Mouse (Mus musculus) kidney, postnatal 36 days (tissue): ENCODE data around the gene Xpo4.

Experiments
- DNase-seq, 2 experiments: peaks; one replicate each; pipeline ENCODE4 v3.0.0; 2021 to 2022; ENCODE audit warnings: mixed read lengths in 2 of 2

The Xpo4 gene

GRCm38 (mm10) chr14:57606663-57607365 is 58.4 kb downstream of the Xpo4 start:
- no peak for DNase-seq

DNA sequence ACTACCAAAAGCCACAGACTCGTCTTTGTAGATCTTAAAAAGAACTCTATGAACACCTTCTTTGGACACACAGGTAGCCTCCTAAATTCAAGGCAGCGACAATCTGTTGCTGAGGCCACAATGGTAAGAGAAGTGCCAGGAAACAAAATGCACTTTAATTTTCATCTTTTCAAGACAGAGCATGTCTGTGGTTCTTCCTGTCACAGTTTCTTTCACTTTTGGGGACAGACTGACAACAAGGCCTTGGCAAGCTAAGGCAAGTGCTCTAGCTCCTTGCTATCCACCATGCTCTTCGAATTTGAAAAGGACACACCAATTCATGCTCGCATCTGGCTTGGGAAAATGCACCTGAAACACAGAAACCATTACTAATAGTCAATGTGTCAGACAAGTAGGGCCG is 72.0 kb downstream of the Xpo4 start:
- no peak for DNase-seq

GRCm38 (mm10) chr14:57591830-57592229 is 73.4 kb downstream of the Xpo4 start:
- DNase-seq = no peak

DNA sequence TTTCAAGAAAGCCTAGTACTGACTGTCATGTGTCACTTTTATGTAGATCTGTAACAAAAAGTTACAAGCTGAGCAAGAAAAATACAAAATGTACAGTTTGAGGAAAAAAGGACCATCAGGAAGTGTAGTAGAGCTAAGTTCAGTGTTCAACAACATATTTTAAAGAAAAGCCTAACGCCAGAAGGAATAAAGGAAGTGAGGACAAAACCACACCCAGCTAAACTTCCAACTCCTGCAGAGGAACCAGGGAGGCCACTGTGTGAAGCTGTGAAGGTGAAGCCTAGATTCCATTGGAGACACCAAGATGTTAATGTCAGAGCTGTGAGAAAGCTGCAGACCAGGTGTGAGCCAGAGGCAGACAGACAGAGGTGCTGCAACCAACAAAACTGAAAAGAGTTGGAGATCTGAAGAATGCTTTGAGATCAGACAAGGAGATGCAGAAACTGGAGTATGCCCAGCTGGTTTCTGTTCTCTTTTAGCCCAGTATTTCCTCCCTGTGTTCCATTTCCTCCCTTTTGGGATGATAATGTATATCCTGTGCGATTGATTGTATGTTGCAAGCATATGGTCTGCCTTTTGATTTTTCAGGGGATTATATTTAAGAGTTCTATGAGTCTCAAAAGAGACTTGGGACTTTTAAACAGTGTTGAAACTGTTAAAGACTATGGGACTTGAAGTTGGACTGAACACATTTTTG is 88.7 kb downstream of the Xpo4 start:
- DNase-seq = no peak

DNA sequence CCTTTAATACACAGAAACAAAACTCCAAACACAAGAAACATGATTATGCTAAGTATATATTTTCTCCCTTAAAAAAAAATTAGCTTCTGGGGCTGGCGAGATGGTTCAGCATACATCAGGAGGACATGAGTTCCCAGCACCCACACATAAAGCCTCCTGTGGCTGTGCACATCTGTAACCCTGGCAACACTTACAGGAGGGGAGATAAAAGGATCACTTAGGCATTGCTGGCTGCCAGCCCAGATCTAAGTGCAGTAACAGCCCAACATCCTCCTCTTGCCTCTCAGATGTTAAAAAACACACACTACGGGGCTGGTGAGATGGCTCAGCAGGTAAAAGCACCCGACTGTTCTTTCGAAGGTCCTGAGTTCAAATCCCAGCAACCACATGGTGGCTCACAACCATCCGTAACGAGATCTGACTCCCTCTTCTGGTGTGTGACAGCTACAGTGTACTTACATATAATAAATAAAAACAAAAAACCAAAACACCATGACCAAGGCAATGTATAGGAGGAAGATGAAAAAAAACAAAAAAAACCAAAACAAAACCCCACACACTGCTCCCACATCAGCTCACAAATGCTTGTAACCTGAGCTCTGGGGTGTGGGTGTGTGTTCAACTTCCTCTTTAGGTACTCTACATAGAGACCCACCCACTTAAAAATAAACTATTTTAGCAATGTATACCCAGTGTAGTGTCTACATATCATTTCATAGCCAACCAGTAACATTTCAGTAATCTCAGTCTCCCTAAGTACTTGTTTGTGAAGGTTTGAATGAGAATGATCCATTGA is 90.2 kb downstream of the Xpo4 start:
- DNase-seq = no peak

DNA sequence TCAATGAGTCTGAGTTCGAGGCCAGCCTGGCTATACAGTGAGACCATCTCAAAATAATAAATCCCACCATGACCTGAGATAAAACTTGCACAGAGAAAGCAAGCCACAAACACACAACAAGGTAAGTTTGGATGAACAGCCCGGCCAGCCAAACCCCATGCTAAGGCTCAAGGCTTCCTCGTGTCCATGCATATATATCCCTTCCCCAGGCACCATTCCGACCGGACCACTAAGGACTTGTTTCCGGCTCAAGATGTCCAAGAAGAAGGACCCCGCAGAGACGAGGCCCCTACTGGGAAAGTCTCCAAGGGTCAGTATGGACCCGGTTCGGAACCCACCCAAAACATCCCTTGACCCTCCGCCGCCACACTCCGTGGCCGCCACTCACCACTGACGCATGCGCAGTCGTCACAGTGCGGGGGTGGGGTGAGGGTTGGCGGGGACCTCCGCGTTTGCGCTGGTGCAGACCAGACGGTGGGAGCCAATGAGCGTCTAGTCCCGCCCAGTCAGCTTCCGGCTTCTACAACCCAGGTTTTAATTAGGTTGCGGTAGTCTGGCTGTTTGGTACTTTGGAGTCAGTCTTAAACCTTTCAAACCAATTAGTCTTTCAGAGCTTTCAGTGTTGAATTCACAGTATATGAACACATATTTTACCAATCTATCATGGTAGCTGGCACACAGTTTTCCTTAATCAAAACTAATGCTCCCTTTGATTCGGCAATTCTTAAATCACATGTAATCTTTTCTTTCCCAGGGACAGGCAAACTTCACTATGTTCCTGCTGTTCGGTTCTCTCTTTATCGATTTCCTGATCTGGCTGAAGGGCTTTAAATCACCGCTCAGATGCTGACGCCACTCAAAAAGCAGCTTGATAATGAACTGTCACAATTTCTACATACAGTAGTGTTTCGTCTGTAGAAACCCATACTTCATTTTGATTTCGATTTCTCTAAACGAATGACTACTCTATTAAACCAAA is 93.8 kb downstream of the Xpo4 start, which contains the start of gene Eef1akmt1:
TSS of gene Eef1akmt1 (minus strand) at position 458 of the 979 bp plus-strand sequence.
- DNase-seq = peak; percentile 95 to 98

DNA sequence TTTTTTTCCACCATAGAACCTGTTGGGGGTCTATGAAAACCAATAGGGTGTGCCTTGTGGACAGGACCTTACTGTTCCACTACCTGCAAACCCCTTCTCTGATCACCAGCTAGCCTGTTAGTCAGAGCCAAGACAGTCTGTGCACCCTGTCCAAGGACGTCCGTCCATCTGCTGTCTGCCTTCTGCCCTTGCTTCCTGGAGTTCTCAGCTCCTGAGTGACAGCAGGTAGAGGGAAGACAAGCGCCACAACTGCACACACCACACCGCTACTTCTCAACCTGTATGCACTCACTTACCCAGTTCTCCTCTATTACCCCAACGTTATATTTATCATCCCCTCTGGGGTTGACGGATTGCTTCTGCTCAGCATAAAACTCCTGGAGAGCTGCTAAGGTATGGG is 99.6 kb downstream of the Xpo4 start:
- DNase-seq = no peak

DNA sequence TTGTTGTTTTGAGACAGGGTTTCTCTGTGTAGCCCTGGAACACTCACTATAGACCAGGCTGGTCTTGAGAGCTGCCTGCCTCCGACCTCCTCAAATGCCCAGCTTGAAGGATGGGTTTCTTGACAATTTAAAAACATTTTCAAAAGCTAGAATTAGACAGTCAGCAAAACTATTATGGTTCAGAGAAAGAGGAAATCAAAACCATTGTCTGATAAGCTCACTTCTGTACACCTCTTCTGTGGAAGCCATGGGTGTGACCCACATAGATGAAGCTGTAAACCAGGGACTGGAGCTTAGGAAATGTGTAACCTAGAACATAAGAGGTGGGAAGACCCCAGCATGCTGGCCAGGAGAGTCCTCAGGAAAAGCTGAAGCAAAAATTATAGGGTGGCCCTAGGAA is 108.3 kb downstream of the Xpo4 start:
- no peak for DNase-seq

- DNase-seq = no peak
Measured at GRCm38 (mm10) chr14:57555471-57556070, 109.7 kb downstream of the Xpo4 start.

DNA sequence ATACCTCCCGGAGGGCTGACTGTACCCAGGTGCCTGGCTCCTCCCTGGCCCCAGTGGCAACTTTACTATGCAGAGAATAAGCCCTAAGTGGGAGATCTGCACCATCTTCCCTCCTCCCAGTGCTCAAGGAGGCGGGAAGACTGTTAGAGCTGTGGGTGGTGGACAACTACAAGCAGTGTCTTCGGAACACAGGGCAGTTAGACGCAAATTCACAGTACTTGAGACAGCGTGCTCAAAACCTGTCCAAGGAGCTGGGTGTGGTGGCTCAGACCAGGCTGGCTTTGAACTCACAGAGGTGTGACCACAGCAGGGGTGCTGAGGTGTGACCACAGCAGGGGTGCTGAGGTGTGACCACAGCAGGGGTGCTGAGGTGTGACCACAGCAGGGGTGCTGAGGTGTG is 110.8 kb downstream of the Xpo4 start:
- no peak for DNase-seq

DNA sequence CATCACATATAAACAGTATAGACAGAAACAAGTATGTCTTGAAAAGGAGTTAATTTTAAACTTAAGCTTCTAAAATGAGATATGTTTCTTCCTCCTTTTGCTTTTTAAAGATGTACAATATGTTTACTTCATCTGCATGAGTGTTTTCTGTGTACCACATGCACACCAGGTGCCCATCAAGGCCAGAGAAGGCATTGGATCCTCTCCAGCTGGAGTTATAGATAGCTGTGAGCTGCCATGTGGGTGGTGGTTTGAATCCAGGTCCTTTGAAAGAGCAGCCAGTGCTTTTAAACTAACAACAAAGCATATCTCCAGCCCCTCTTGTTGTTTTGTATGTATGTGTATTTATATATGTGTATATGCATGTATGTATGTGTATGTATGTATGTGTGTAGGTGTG is 112.3 kb downstream of the Xpo4 start:
- no peak for DNase-seq

GRCm38 (mm10) chr14:57547062-57547461 is 118.2 kb downstream of the Xpo4 start:
- no peak for DNase-seq

GRCm38 (mm10) chr14:57546557-57547021 is 118.6 kb downstream of the Xpo4 start:
- peak in 1 of 2 experiments; percentile 22 for DNase-seq

GRCm38 (mm10) chr14:57546131-57546530 is 119.1 kb downstream of the Xpo4 start:
- DNase-seq = no peak

DNA sequence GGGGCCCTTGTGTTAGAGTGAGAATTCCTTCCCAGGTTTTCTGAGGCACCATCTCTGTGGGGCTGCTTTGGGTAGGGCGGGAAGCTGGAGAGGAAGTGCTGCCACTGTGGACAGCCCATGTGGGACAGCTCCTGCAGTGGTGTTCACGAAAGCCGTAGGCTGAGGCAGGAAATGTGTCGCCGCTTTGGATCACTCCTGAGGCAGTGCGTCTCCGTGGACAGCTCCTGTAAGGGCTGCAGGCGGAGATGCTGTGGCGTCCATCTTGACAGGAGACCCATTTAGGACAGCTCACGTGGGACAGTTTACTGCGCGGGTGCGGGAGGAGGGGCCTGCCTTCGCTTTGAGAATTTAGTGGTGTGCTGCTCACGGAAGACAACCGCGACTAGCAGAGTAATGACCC is 119.7 kb downstream of the Xpo4 start:
- no peak for DNase-seq

DNA sequence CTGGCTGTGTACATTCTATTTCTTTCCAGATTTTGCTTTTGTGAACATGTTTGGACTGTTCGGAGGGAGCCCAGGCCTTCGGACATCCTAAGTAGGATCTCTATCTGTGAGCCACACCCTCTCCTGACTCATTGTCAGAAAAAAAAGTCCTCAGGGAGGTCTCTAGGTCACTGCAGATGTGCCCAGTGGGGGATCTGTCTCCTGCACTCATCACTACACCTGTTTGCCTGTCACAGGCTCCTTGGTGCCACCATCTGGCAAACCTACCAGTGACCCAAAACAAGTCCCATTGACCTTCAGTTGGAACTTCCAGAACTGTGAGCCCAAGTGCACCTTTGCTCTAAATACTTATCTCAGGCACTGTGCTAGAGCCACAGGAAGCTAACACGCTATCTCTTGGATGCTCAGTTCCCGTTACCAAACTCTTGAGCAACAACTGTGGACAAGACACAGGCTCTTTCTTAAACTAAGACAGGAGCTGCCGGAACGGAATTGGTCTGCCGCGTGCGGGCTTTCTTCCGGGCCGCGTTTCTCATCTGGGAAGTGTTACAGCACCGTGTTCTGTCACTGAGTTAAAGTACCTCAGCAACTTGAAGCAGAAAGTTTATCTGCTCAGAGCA is 121.7 kb downstream of the Xpo4 start:
- no peak for DNase-seq

GRCm38 (mm10) chr14:57542231-57542630 is 123.0 kb downstream of the Xpo4 start:
- no peak for DNase-seq

DNA sequence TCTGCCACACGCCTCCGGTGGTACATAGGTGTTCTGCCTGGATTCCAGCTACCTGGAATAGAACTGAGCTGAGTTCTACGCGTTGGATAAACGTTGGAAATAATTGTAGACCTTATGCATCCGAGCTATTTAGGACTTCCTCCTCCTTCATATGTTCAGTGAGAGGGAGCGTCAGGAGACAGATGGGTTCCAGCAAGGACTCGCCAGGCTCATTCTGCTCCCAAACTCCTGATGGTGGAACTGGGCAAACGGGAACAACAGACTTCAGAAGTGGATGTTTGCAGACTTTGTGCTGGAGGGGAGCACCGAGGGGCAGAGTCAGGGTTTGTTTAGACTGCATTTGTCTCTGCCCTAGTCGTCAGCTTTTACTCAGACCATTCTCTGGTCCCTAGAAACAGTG is 124.5 kb downstream of the Xpo4 start:
- DNase-seq = no peak

- DNase-seq = no peak
Measured at GRCm38 (mm10) chr14:57537261-57538015, 127.8 kb downstream of the Xpo4 start.

- DNase-seq = no peak
Measured at GRCm38 (mm10) chr14:57536820-57537219, 128.4 kb downstream of the Xpo4 start.

- DNase-seq = peak in 1 of 2 experiments; percentile 22
Measured at GRCm38 (mm10) chr14:57535646-57536045, 129.6 kb downstream of the Xpo4 start.
